Mouse (Mus musculus) liver, embryonic 14.5 days (tissue): ENCODE measurements around the gene Wdr45. TPM values are rescaled to one million over a fixed set of nuclear protein-coding genes. Genes with fewer than 3 reads are reported as not detected.

ENCODE experiments used
- ATAC-seq: fragments of 200-750 bp; cut with Nextera tagmentation; 2 replicates; pipeline ENCODE4 v1.8.0; 2017; ENCODE audit warnings: moderate number of reproducible peaks, mild to moderate bottlenecking, moderate library complexity; ENCODE audit not compliant: insufficient read depth
- DNase-seq, 3 experiments: peaks; one replicate each; pipeline ENCODE4 v3.0.0-alpha.2; 2012 to 2013; ENCODE audit warnings: low read depth in 3 of 3, low spot score in 3 of 3
- H3K27ac ChIP-seq: fragments of 300-500 bp; sonication (generic); 2 replicates; pipeline ENCODE4 v1.5.1; 2014; ENCODE audit warnings: moderate library complexity, mild to moderate bottlenecking, control low read depth, inconsistent platforms
- H3K27me3 ChIP-seq: fragments of 300-500 bp; sonication (generic); 2 replicates; pipeline ENCODE4 v1.6.1; 2014; ENCODE audit warnings: mild to moderate bottlenecking, low read length, moderate library complexity; ENCODE audit not compliant: control insufficient read depth, insufficient read depth
- H3K36me3 ChIP-seq: fragments of 300-500 bp; sonication (generic); replicated peaks from 2 replicates; pipeline ENCODE4 v1.6.1; 2014; ENCODE audit warnings: low read depth; ENCODE audit not compliant: control insufficient read depth, insufficient read depth
- H3K4me1 ChIP-seq, 2 experiments: fragments of 200-500 bp in 1 of 2; fragments of 300-500 bp in 1 of 2; sonication (generic) in 1 of 2; replicated peaks; 2 replicates each; pipeline ENCODE4 v1.6.1; 2012 to 2014; ENCODE audit warnings: antibody characterized with exemption in 1 of 2, inconsistent platforms in 1 of 2, low read length in 1 of 2; ENCODE audit not compliant: control insufficient read depth in 2 of 2, insufficient read depth in 2 of 2
- H3K4me2 ChIP-seq: fragments of 300-500 bp; sonication (generic); 2 replicates; pipeline ENCODE4 v1.6.1; 2014; ENCODE audit warnings: low read depth, mild to moderate bottlenecking, control low read depth, moderate library complexity
- H3K4me3 ChIP-seq, 2 experiments: fragments of 200-500 bp in 1 of 2; fragments of 300-500 bp in 1 of 2; sonication (generic) in 1 of 2; 2 replicates each; pipeline ENCODE4 v1.5.1; 2012 to 2014; ENCODE audit warnings: low read depth in 2 of 2, low read length in 2 of 2, mild to moderate bottlenecking in 2 of 2, control low read depth in 1 of 2, inconsistent platforms in 1 of 2, moderate library complexity in 1 of 2; ENCODE audit not compliant: insufficient read depth in 1 of 2
- H3K9ac ChIP-seq: fragments of 300-500 bp; sonication (generic); replicated peaks from 2 replicates; pipeline ENCODE4 v1.6.1; 2014; ENCODE audit warnings: mild to moderate bottlenecking, control low read depth, moderate library complexity
- H3K9me3 ChIP-seq: fragments of 300-500 bp; sonication (generic); 2 replicates; pipeline ENCODE4 v1.6.1; 2016; ENCODE audit warnings: low read length, mixed read lengths; ENCODE audit not compliant: control insufficient read depth
- CTCF ChIP-seq: IDR thresholded peaks from 2 replicates; pipeline ENCODE4 v1.5.1; 2016; ENCODE audit warnings: antibody characterized with exemption, low read depth, control low read depth
- EP300 ChIP-seq: IDR thresholded peaks from 2 replicates; pipeline ENCODE4 v1.6.1; 2016; ENCODE audit warnings: antibody characterized with exemption, low read depth
- WGBS: fragments of 180-500 bp; shearing (Covaris S2); extraction: QIAGEN DNeasy Blood & Tissue Kit; methylation state at CpG from one replicate; pipeline ENCODE4 v1.1.7; 2014; ENCODE audit not compliant: insufficient replicate concordance; 5-methylcytosine and 5-hydroxymethylcytosine counted together
- polyA plus RNA-seq, 2 experiments: library from polyadenylated mRNA; depleted of rRNA in 1 of 2; stranded (reverse) in 1 of 2; unstranded in 1 of 2; fragments of >200 nt; fragmentation: Nextera tagmentation in 1 of 2; extraction: Ambion mirVana in 1 of 2; gene quantifications; 2 replicates each; pipeline versions ENCODE4 v1.2.1 to v1.2.3; 2012 to 2014

Gene Wdr45
- polyA plus RNA-seq, 2 experiments: 7.5 to 11.8 TPM

DNA sequence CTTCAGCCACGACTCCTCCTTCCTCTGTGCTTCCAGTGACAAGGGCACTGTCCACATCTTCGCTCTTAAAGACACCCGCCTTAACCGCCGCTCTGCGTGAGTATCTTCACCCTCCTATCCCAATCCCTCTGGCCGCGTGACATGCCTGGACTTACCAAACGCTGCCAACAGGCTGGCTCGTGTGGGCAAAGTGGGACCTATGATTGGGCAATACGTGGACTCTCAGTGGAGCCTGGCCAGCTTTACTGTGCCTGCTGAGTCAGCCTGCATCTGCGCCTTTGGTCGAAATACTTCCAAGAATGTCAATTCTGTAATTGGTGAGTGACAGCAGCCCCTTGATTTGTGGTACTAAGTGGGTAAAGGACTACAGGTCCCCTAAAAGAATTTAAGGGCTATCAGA is 13.0 kb downstream of the Wdr45 start:
- DNase-seq (no peak), ATAC-seq (no peak)
- no peak for TF ChIP-seq CTCF
- no peak for TF ChIP-seq EP300
- Histone ChIP-seq H3K27me3 (no peaks in the 10 kb centered on the region), H3K4me3 (no peak overlapping the region), H3K9me3 (no peaks in the 10 kb centered on the region), H3K36me3 (no peaks in the 10 kb centered on the region), H3K4me2 (no peak overlapping the region), H3K4me1 (peaks cover 0 to 6% of the 10 kb centered on the region in 2 experiments; a peak in 1 of 4 replicates), H3K27ac (no peak overlapping the region), H3K9ac (no peak overlapping the region)
- 79% methylated on average over 13 of the region's 13 CpGs for WGBS

DNA sequence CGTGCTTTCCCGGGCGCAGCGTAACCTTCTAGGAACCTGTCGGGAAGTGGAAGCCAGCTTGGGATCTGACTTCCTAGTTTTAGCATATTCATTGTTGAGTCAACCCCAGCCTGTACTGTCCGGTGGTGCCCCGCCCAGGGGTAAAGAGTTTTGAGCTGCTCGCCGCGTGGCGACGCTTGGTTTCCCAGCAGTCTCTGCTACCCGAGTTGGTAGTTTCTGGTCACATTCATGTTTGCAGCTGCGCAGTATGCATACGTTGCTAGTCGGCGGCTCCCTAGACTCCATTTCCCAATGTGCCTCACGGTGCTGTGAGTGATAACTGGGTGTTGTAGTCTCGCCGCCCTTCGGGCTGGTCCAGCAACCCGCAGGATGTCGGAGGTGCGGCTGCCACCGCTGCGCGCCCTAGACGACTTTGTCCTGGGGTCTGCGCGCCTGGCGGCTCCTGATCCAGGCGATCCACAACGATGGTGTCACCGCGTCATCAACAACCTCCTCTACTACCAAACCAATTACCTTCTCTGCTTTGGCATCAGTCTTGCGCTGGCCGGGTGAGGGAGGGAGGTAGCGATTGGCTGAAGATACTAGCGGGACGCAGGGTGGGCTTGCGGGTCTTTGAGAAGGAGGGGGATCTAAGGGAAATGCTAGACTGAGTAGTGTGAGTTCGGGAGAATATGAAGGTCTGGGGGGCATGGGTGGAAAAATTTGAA is 14.2 kb downstream of the Wdr45 start, which contains the start of gene Praf2:
TSS of gene Praf2 (plus strand) at position 225 of the 707 bp plus-strand sequence.
- TF ChIP-seq CTCF (0 out of 2 replicates have a peak, but pooled peaks have one; percentile 13), EP300 (no peak)
- DNase-seq (peak; percentile 72 to 74 (median 72)), ATAC-seq (peak; percentile 90)
- H3K27me3 ChIP-seq: no peaks in the 10 kb centered on the region
- H3K4me2 ChIP-seq: peak within 1 kb of the TSS; percentile 61
- peaks cover 0 to 2% of the 10 kb centered on the region in 2 experiments; a peak in 1 of 4 replicates for H3K4me1 ChIP-seq
- H3K9ac ChIP-seq: peak within 1 kb of the TSS; percentile 47
- 10% methylated on average over 42 of the region's 42 CpGs for WGBS
- no peaks in the 10 kb centered on the region for H3K36me3 ChIP-seq
- peak within 1 kb of the TSS; percentile 41 to 55 for H3K4me3 ChIP-seq
- H3K9me3 ChIP-seq: no peaks in the 10 kb centered on the region
- H3K27ac ChIP-seq: peak within 1 kb of the TSS; percentile 22; the same call in 1 of the 2 replicates

DNA sequence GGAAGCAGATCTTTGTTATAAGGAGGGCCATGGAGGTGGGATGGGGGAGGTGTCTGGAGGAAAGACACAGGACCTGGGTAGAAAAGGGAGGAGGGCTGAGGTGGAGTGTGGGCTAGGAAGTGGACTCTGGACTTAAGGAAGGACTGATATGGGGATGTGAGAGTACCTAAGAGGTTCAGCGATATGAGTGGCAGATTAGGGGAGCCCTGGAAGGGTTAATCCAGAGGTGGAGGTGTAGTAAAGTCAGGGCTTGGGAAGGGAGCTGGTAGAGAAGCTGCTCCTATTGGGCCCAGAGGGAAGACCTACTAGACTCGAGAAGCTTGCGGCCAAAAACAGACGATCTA is 14.8 kb downstream of the Wdr45 start:
- no peaks in the 10 kb centered on the region for H3K36me3 ChIP-seq
- no peaks in the 10 kb centered on the region for H3K27me3 ChIP-seq
- peak overlapping the region; percentile 61 for H3K4me2 ChIP-seq
- no peaks in the 10 kb centered on the region for H3K9me3 ChIP-seq
- 33% methylated on average over 4 of the region's 4 CpGs for WGBS
- H3K4me3 ChIP-seq: peak overlapping the region; percentile 41 to 55; a peak in 3 of 4 replicates
- DNase-seq: no peak
- TF ChIP-seq EP300: no peak
- TF ChIP-seq CTCF: no peak
- 0 out of 2 replicates have a peak, but pooled peaks have one; percentile 2 for ATAC-seq
- H3K4me1 ChIP-seq: peaks cover 0 to 2% of the 10 kb centered on the region in 2 experiments; a peak in 1 of 4 replicates
- no peak overlapping the region for H3K27ac ChIP-seq
- no peak overlapping the region for H3K9ac ChIP-seq

DNA sequence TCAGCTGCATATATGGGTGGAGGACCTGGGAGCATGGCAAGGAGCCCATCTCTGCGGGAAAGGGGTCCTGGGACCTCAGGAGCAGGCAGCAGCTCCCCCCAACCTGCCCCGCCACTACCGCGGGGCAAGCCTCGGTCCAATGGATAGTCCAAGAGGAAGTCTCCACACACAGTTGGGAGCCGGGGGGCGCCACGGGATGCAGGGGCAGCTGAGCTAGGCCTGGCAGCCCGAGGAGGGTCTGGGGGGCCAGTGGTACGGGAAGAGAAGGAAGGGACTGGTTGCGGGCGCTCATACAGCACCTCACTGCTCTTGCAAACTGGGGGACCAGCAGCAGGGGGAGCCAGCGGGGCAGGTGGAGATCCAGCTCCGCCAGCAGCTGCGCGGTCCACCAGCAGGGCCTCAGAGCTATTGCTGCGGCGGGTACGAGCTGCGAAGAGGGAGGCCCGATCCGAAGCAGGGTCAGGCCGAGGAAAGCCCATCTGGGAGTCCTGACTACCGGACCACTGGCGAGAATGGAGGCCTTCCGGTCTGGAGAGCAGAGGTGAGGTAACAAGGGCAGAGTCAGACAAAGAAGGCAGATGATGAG is 19.5 kb downstream of the Wdr45 start:
- WGBS: 19% methylated on average over 25 of the region's 26 CpGs
- Histone ChIP-seq H3K27ac (no peak overlapping the region), H3K4me3 (peak overlapping the region; percentile 10 to 35; a peak in 1 of 4 replicates), H3K4me2 (peak overlapping the region; percentile 38), H3K9ac (no peak overlapping the region), H3K27me3 (no peaks in the 10 kb centered on the region), H3K4me1 (peaks cover 0 to 2% of the 10 kb centered on the region in 2 experiments; a peak in 1 of 4 replicates), H3K36me3 (no peaks in the 10 kb centered on the region), H3K9me3 (no peaks in the 10 kb centered on the region)
- DNase-seq (peak in 2 of 3 experiments; percentile 37 to 43), ATAC-seq (peak; percentile 60)
- TF ChIP-seq CTCF (peak; percentile 88), EP300 (no peak)
